ENCODE assay signal across 15 mouse cellular contexts in the genomic region with DNA sequence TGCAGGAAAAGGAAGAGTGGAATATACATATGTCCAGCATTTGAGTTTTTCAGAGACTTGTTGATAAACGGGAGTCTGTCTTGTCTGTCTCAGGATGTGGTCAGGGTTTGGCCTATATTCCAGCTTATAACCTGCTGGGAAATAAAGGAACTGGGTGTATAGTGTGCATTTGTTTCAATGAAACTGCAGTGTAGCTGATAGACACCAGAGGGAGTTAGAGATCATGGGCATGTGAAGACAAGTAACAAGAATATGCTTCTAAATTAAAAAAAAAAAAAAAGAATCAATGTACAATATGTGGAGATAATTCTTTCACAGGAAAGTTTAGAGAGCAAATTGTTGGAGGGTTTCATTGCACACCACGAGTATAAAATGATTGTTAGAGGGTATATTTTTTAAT.
DNase-seq lines count a peak whose midpoint lies in the region; ATAC-seq lines count a peak whose summit lies in the region.
"Had no signal": no experiment of that assay in that cellular context is flagged by ENCODE, and none has a peak within 500 bp of the region (broad histone marks: within the 10 kb centered on the region; RNA-seq: fewer than 3 reads in every experiment).

No protein-coding gene starts in this region.

- intact Hi-C loops in heart, postnatal 25 days (cut with DNase I), result no loop called here

- H3K9ac ChIP-seq in forebrain, embryonic 14.5 days (ENCODE audit: low read length), result no peak overlapping the region
- no peak overlapping the region for H3K9ac ChIP-seq in forebrain, embryonic 13.5 days
- H3K9ac ChIP-seq: embryonic facial prominence, embryonic 13.5 days; forebrain, embryonic 12.5 days had no signal

- no peak overlapping the region for H3K27ac ChIP-seq in forebrain, embryonic 14.5 days (ENCODE audit: low read depth, low read length)
- H3K27ac ChIP-seq in forebrain, embryonic 13.5 days, result no peak overlapping the region
- H3K27ac ChIP-seq: embryonic facial prominence, embryonic 13.5 days; forebrain, embryonic 12.5 days had no signal

- no peaks in the 10 kb centered on the region for H3K4me1 ChIP-seq in forebrain, embryonic 14.5 days (ENCODE audit: control insufficient read depth, insufficient read depth, low read length)
- no peaks in the 10 kb centered on the region for H3K4me1 ChIP-seq in forebrain, embryonic 13.5 days
- H3K4me1 ChIP-seq: embryonic facial prominence, embryonic 13.5 days; forebrain, embryonic 12.5 days had no signal

- peak; percentile 3 for DNase-seq in forebrain, embryonic 14.5 days (ENCODE audit: low spot score)
- DNase-seq in left cerebral cortex, adult 11 months (ENCODE audit: low spot score), result peak; percentile 2
- no peak for DNase-seq in left cerebral cortex, adult 8-10 months (ENCODE audit: low spot score in 2 of 2)
- peak; percentile 3 to 23 for DNase-seq in right cerebral cortex, adult 2 months (ENCODE audit: low spot score in 2 of 2)
- DNase-seq in right cerebral cortex, postnatal 4 days, result no peak
- DNase-seq in telencephalon, adult 2 months (ENCODE audit: low read depth, low spot score), result peak; percentile 10
- DNase-seq in heart, postnatal 25 days (ENCODE audit: low spot score), result no peak
- DNase-seq: cerebellum, adult 9-10 months; heart, postnatal 14 days; kidney, adult 11 months; liver; thymus, postnatal 36 days had no signal

- ATAC-seq in forebrain, embryonic 14.5 days, result no peak
- no peak for ATAC-seq in forebrain, embryonic 13.5 days

- no peak overlapping the region for H3K4me3 ChIP-seq in forebrain, embryonic 14.5 days (ENCODE audit: low read depth, low read length)
- no peak overlapping the region for H3K4me3 ChIP-seq in forebrain, embryonic 13.5 days
- H3K4me3 ChIP-seq: embryonic facial prominence, embryonic 13.5 days; forebrain, embryonic 12.5 days had no signal

- H3K4me2 ChIP-seq in forebrain, embryonic 14.5 days (ENCODE audit: low read length), result no peak overlapping the region
- no peak overlapping the region for H3K4me2 ChIP-seq in forebrain, embryonic 13.5 days
- H3K4me2 ChIP-seq: embryonic facial prominence, embryonic 13.5 days; forebrain, embryonic 12.5 days had no signal

- no peaks in the 10 kb centered on the region for H3K9me3 ChIP-seq in forebrain, embryonic 14.5 days (replicated peaks; ENCODE audit: control insufficient read depth, low read length)
- H3K9me3 ChIP-seq in forebrain, embryonic 13.5 days (replicated peaks), result no peaks in the 10 kb centered on the region
- H3K9me3 ChIP-seq: embryonic facial prominence, embryonic 13.5 days; forebrain, embryonic 12.5 days had no signal

- no peaks in the 10 kb centered on the region for H3K27me3 ChIP-seq in forebrain, embryonic 14.5 days (replicated peaks; ENCODE audit: control insufficient read depth, insufficient read depth, low read length)
- H3K27me3 ChIP-seq in forebrain, embryonic 13.5 days, result no peaks in the 10 kb centered on the region
- H3K27me3 ChIP-seq: embryonic facial prominence, embryonic 13.5 days; forebrain, embryonic 12.5 days had no signal

- H3K36me3 ChIP-seq in forebrain, embryonic 14.5 days (ENCODE audit: control insufficient read depth, insufficient read depth, low read length), result no peaks in the 10 kb centered on the region
- no peaks in the 10 kb centered on the region for H3K36me3 ChIP-seq in forebrain, embryonic 13.5 days (ENCODE audit: poor library complexity, severe bottlenecking)
- H3K36me3 ChIP-seq: embryonic facial prominence, embryonic 13.5 days; forebrain, embryonic 12.5 days had no signal

- WGBS in forebrain, embryonic 14.5 days, result 56% methylated on average over 2 of the region's 2 CpGs
- 59% methylated on average over 2 of the region's 2 CpGs for WGBS in forebrain, embryonic 13.5 days

Comparison
In these comparisons a context has a peak if more than half of its experiments do, and no peak if none do; other contexts are left out.
1. DNase-seq: peak in forebrain, embryonic 14.5 days (single experiment), left cerebral cortex, adult 11 months (single experiment), right cerebral cortex, adult 2 months (2 of 2) and telencephalon, adult 2 months (single experiment); none in left cerebral cortex, adult 8-10 months (0 of 2), right cerebral cortex, postnatal 4 days (single experiment) and heart, postnatal 25 days (single experiment).